Mouse (Mus musculus): ENCODE results near the gene Lsm11. TPM values are rescaled to one million over a fixed set of nuclear protein-coding genes. Genes with fewer than 3 reads are reported as not detected.
"Not testable (repeated sequence)": the region's sequence is repeated elsewhere in the genome, so short reads cannot be mapped to it uniquely, and the experiment has no call there.

Gene Lsm11
- polyA plus RNA-seq, 1 experiment = 2.6 TPM

- TF ChIP-seq CTCF (IDR thresholded peaks at IDR 0.05; ENCODE audit: control insufficient read depth, insufficient read depth, low read length) (no peak), POLR2A (IDR thresholded peaks at IDR 0.05; ENCODE audit: borderline replicate concordance, control insufficient read depth, low read depth, low read length) (no peak)
- Histone ChIP-seq H3K27ac (ENCODE audit: control insufficient read depth, insufficient read depth, low read depth, low read length, poor library complexity) (no peak overlapping the region), H3K4me3 (replicated peaks; ENCODE audit: control insufficient read depth, low read depth, low read length) (no peak overlapping the region), H3K4me1 (ENCODE audit: control insufficient read depth, insufficient read depth, low read length) (peaks cover 4% of the 10 kb centered on the region)
- 80% methylated on average over 5 of the region's 5 CpGs for WGBS
Observed at GRCm38 (mm10) chr11:45885606-45886230, 59.0 kb downstream of the Lsm11 start.

GRCm38 (mm10) chr11:45884029-45884428, 60.7 kb downstream of the Lsm11 start:
- peak; percentile 24; the same call in 1 of the 2 replicates for TF ChIP-seq CTCF (IDR thresholded peaks at IDR 0.05; ENCODE audit: control insufficient read depth, insufficient read depth, low read length)
- no peak for TF ChIP-seq POLR2A (IDR thresholded peaks at IDR 0.05; ENCODE audit: borderline replicate concordance, control insufficient read depth, low read depth, low read length)
- 39% methylated on average over 4 of the region's 4 CpGs for WGBS
- H3K4me1 ChIP-seq (ENCODE audit: control insufficient read depth, insufficient read depth, low read length) = peaks cover 2% of the 10 kb centered on the region

DNA sequence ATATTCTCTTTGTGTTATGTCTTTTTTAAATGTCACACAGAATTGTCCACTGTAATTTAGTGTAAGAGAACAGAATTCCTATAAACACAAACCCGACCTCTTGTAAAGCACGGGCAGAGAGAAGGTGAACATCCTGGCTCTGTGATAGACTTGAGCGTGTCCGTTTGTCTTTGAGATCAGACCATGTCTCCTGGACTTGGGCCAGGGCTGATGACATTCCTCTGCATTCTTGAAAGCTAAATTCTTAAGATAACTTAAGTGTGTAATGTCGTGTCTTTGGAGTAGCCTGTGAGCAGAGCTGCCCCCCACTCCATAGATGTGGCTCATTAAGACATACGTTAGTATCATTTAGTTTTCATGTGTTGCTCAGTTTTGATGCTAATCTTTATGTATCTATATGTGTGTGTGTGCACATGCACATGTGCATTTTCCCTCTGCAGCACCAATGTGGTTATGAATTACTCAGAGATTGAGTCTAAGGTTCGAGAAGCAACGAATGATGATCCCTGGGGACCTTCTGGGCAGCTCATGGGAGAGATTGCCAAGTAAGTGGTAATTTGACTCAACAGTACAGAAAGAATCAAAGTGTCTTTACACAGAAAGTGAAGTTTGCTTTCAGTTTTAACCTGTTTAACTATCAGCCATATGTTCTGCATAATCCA, 61.3 kb downstream of the Lsm11 start:
- Histone ChIP-seq H3K4me3 (replicated peaks; ENCODE audit: control insufficient read depth, low read depth, low read length) (no peak overlapping the region), H3K4me1 (ENCODE audit: control insufficient read depth, insufficient read depth, low read length) (no peaks in the 10 kb centered on the region; the same call in 1 of the 2 replicates), H3K27ac (ENCODE audit: control insufficient read depth, insufficient read depth, low read depth, low read length, poor library complexity) (no peak overlapping the region)
- 55% methylated on average over 8 of the region's 8 CpGs for WGBS
- TF ChIP-seq POLR2A (IDR thresholded peaks at IDR 0.05; ENCODE audit: borderline replicate concordance, control insufficient read depth, low read depth, low read length) = no peak
- TF ChIP-seq CTCF (IDR thresholded peaks at IDR 0.05; ENCODE audit: control insufficient read depth, insufficient read depth, low read length) = no peak

More at GRCm38 (mm10) chr11:45884029-45884428, 60.7 kb downstream of the Lsm11 start:
- no peak overlapping the region for H3K4me3 ChIP-seq (replicated peaks; ENCODE audit: control insufficient read depth, low read depth, low read length)
- H3K27ac ChIP-seq (ENCODE audit: control insufficient read depth, insufficient read depth, low read depth, low read length, poor library complexity) = no peak overlapping the region

GRCm38 (mm10) chr11:45881683-45882068, 63.1 kb downstream of the Lsm11 start:
- WGBS = 28% methylated on average over 5 of the region's 5 CpGs
- no peak for TF ChIP-seq POLR2A (IDR thresholded peaks at IDR 0.05; ENCODE audit: borderline replicate concordance, control insufficient read depth, low read depth, low read length)
- no peak for TF ChIP-seq CTCF (IDR thresholded peaks at IDR 0.05; ENCODE audit: control insufficient read depth, insufficient read depth, low read length)
- no peak overlapping the region for H3K27ac ChIP-seq (ENCODE audit: control insufficient read depth, insufficient read depth, low read depth, low read length, poor library complexity)
- peaks cover under 1% of the 10 kb centered on the region for H3K4me1 ChIP-seq (ENCODE audit: control insufficient read depth, insufficient read depth, low read length)
- no peak overlapping the region for H3K4me3 ChIP-seq (replicated peaks; ENCODE audit: control insufficient read depth, low read depth, low read length)

DNA sequence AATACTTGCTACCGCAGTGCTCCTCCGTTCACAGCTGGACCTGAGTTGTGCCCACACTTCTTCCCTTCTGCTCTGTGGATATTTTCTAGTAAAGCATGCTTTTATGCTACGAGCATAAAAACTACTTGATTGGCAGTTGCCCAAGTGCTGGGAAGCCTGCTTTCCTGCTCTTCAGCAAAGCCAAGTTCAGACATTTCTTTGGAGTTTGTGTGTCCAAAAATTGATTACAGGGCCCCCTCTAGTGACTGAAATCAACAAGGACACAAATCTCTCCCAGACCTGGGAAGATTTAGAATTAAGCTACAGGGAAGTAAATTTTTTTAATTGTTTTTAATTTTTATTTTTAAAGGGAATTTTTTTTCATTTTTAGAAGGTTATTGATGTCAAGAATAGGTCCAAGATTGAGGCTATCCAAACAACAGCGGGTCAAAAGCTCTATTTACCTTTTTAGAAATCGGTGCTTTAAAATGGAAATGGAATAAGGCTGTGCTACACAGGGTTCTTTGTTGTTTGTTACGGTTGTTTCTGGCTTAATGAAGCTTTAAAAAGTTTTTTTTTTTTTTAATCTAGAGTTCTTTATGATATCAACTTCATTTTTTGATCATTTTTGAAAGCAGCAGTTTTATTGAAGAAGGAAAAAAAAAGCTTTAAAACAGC, 63.6 kb downstream of the Lsm11 start:
- Histone ChIP-seq H3K27ac (ENCODE audit: control insufficient read depth, insufficient read depth, low read depth, low read length, poor library complexity) (no peak overlapping the region), H3K4me1 (ENCODE audit: control insufficient read depth, insufficient read depth, low read length) (peaks cover 1% of the 10 kb centered on the region), H3K4me3 (replicated peaks; ENCODE audit: control insufficient read depth, low read depth, low read length) (no peak overlapping the region)
- 67% methylated on average over 6 of the region's 6 CpGs for WGBS
- no peak for TF ChIP-seq CTCF (IDR thresholded peaks at IDR 0.05; ENCODE audit: control insufficient read depth, insufficient read depth, low read length)
- TF ChIP-seq POLR2A (IDR thresholded peaks at IDR 0.05; ENCODE audit: borderline replicate concordance, control insufficient read depth, low read depth, low read length) = no peak

DNA sequence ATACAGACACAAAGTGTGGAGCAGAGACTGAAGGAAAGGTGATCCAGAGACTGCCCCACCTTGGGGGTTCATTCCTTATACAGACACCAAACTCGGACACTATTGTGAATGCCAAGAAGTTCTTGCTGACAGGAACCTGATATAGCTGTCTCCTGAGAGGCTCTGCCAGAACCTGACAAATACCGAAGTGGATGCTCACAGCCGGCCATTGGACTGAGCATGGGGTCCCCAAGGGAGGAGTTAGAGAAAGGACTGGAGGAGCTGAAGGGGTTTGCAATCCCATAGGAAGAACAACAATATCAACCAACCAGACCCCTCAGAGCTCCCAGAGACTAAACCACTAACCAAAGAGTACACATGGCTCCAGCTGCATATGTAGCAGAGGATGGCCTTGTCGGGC, 65.4 kb downstream of the Lsm11 start:
- not testable (repeated sequence) for H3K4me3 ChIP-seq (replicated peaks; ENCODE audit: control insufficient read depth, low read depth, low read length); H3K27ac ChIP-seq (ENCODE audit: control insufficient read depth, insufficient read depth, low read depth, low read length, poor library complexity); H3K4me1 ChIP-seq (ENCODE audit: control insufficient read depth, insufficient read depth, low read length)
- WGBS = 83% methylated on average over 4 of the region's 4 CpGs

Other genes with a start within 250 kb of the Lsm11 start
- gene Clint1, start 92.9 kb downstream of the Lsm11 start, polyA plus RNA-seq (2011; ENCODE audit: insufficient read depth, insufficient read length, low replicate concordance, missing spikeins) = 23.7 and 25.6 TPM in 2 replicates
- 17.7 and 67.4 TPM in 2 replicates for gene Thg1l, start 10.6 kb upstream of the Lsm11 start, polyA plus RNA-seq (2011; ENCODE audit: insufficient read depth, insufficient read length, low replicate concordance, missing spikeins)
- not detected in 2 replicates for gene Sox30, start 35.4 kb upstream of the Lsm11 start, polyA plus RNA-seq (2011; ENCODE audit: insufficient read depth, insufficient read length, low replicate concordance, missing spikeins)
- gene Gm12166, start 107.4 kb upstream of the Lsm11 start, polyA plus RNA-seq (2011; ENCODE audit: insufficient read depth, insufficient read length, low replicate concordance, missing spikeins) = 11.6 and 31.7 TPM in 2 replicates
- gene Adam19, start 111.1 kb upstream of the Lsm11 start, polyA plus RNA-seq (2011; ENCODE audit: insufficient read depth, insufficient read length, low replicate concordance, missing spikeins) = 6.1 and 17.6 TPM in 2 replicates
- gene Nipal4, start 221.6 kb upstream of the Lsm11 start, polyA plus RNA-seq (2011; ENCODE audit: insufficient read depth, insufficient read length, low replicate concordance, missing spikeins) = not detected in 2 replicates

Measured in bone marrow, adult 2 months (tissue).